Mouse (Mus musculus) embryonic facial prominence, embryonic 11.5 days (tissue): Measurements from ENCODE around the gene Ftsj3. TPM values are rescaled to one million over a fixed set of nuclear protein-coding genes. Genes with fewer than 3 reads are reported as not detected.
"Not testable (repeated sequence)": the region's sequence is repeated elsewhere in the genome, so short reads cannot be mapped to it uniquely, and the experiment has no call there.

Experiments used
- ATAC-seq: fragments of 200-750 bp; cut with Nextera tagmentation; replicated peaks from 2 replicates; pipeline ENCODE4 v1.8.0; 2017; ENCODE audit warnings: low read depth; ENCODE audit not compliant: insufficient number of reproducible peaks, low FRiP score, low TSS enrichment
- DNase-seq: peaks from one replicate; pipeline ENCODE4 v3.0.0-alpha.2; 2015; ENCODE audit warnings: low spot score
- H3K27ac ChIP-seq: fragments of 300-500 bp; sonication (generic); replicated peaks from 2 replicates; pipeline ENCODE4 v1.5.1; 2014; ENCODE audit warnings: mild to moderate bottlenecking, low read depth, low read length, control low read depth
- H3K27me3 ChIP-seq: fragments of 300-500 bp; sonication (generic); 2 replicates; pipeline ENCODE4 v1.6.1; 2014; ENCODE audit warnings: mild to moderate bottlenecking, low read length, moderate library complexity, mixed read lengths; ENCODE audit not compliant: control insufficient read depth, insufficient read depth
- H3K36me3 ChIP-seq: fragments of 300-500 bp; sonication (generic); replicated peaks from 2 replicates; pipeline ENCODE4 v1.6.1; 2014; ENCODE audit warnings: low read depth, mild to moderate bottlenecking, low read length, moderate library complexity, mixed read lengths; ENCODE audit not compliant: control insufficient read depth, insufficient read depth
- H3K4me1 ChIP-seq: fragments of 300-500 bp; sonication (generic); 2 replicates; pipeline ENCODE4 v1.6.1; 2014; ENCODE audit warnings: low read length, mixed read lengths; ENCODE audit not compliant: control insufficient read depth, insufficient read depth
- H3K4me2 ChIP-seq: fragments of 300-500 bp; sonication (generic); 2 replicates; pipeline ENCODE4 v1.6.1; 2014; ENCODE audit warnings: low read depth, mild to moderate bottlenecking, control low read depth, low read length, moderate library complexity
- H3K4me3 ChIP-seq: fragments of 300-500 bp; sonication (generic); 2 replicates; pipeline ENCODE4 v1.5.1; 2014; ENCODE audit warnings: low read depth, low read length, control low read depth
- H3K9ac ChIP-seq: fragments of 300-500 bp; sonication (generic); replicated peaks from 2 replicates; pipeline ENCODE4 v1.6.1; 2014; ENCODE audit warnings: mild to moderate bottlenecking, control low read depth, low read length
- H3K9me3 ChIP-seq: fragments of 300-500 bp; sonication (generic); replicated peaks from 2 replicates; pipeline ENCODE4 v1.6.1; 2016; ENCODE audit warnings: mild to moderate bottlenecking, low read length, inconsistent platforms, mixed read lengths; ENCODE audit not compliant: control insufficient read depth
- WGBS: fragments of 180-500 bp; shearing (Covaris S2); extraction: QIAGEN DNeasy Blood & Tissue Kit; methylation state at CpG from one replicate; pipeline ENCODE4 v1.1.7; 2014; 5-methylcytosine and 5-hydroxymethylcytosine counted together
- polyA plus RNA-seq: library from polyadenylated mRNA; unstranded; fragments of >200 nt; fragmentation: Nextera tagmentation; extraction: Ambion mirVana; gene quantifications from 2 replicates; pipeline ENCODE4 v1.2.1, GENCODE M21; 2014

Gene Ftsj3
- polyA plus RNA-seq, 1 experiment from 2014 or later = 80.5 TPM

GRCm38 (mm10) chr11:106254767-106255166, 1.1 kb downstream of the Ftsj3 start:
- Histone ChIP-seq H3K4me1 (0 out of 2 replicates have a peak, but pooled peaks cover 2% of the 10 kb centered on the region), H3K9me3 (no peaks in the 10 kb centered on the region), H3K4me2 (peak overlapping the region; percentile 90), H3K27me3 (no peaks in the 10 kb centered on the region), H3K27ac (no peak overlapping the region), H3K4me3 (peak overlapping the region; percentile 59), H3K9ac (no peak overlapping the region), H3K36me3 (peaks cover 17% of the 10 kb centered on the region)
- ATAC-seq (no peak), DNase-seq (no peak)
- WGBS = 21% methylated on average over 2 of the region's 2 CpGs

GRCm38 (mm10) chr11:106249326-106249725, 6.6 kb downstream of the Ftsj3 start:
- ATAC-seq (no peak), DNase-seq (no peak)
- H3K27me3 ChIP-seq = no peaks in the 10 kb centered on the region
- H3K9me3 ChIP-seq = 0 out of 2 replicates have a peak, but pooled peaks cover 3% of the 10 kb centered on the region
- peaks cover 34% of the 10 kb centered on the region for H3K36me3 ChIP-seq
- H3K4me2 ChIP-seq = no peak overlapping the region
- no peak overlapping the region for H3K27ac ChIP-seq
- WGBS = 82% methylated on average over 7 of the region's 7 CpGs
- no peak overlapping the region for H3K9ac ChIP-seq
- H3K4me3 ChIP-seq = no peak overlapping the region
- H3K4me1 ChIP-seq = no peaks in the 10 kb centered on the region

GRCm38 (mm10) chr11:106246834-106247233, 9.0 kb downstream of the Ftsj3 start:
- Histone ChIP-seq H3K4me3 (no peak overlapping the region), H3K27ac (no peak overlapping the region), H3K27me3 (no peaks in the 10 kb centered on the region), H3K9ac (no peak overlapping the region), H3K4me2 (no peak overlapping the region), H3K9me3 (0 out of 2 replicates have a peak, but pooled peaks cover 3% of the 10 kb centered on the region), H3K4me1 (no peaks in the 10 kb centered on the region), H3K36me3 (peaks cover 34% of the 10 kb centered on the region)
- whole genome bisulfite sequencing = 94% methylated on average over 1 of the region's 1 CpGs
- DNase-seq (no peak), ATAC-seq (no peak)

- not testable (repeated sequence) for H3K27me3 ChIP-seq, H3K27ac ChIP-seq, H3K4me1 ChIP-seq, ATAC-seq, DNase-seq, H3K4me2 ChIP-seq, H3K4me3 ChIP-seq, H3K9ac ChIP-seq, H3K9me3 ChIP-seq
- H3K36me3 ChIP-seq = peaks cover 12% of the 10 kb centered on the region
- WGBS = 78% methylated on average over 8 of the region's 8 CpGs
These were observed 21.9 kb downstream of the Ftsj3 start for GRCm38 (mm10) chr11:106233978-106234377.

- Histone ChIP-seq H3K9ac (no peak overlapping the region), H3K27me3 (no peaks in the 10 kb centered on the region), H3K36me3 (no peaks in the 10 kb centered on the region), H3K4me2 (no peak overlapping the region), H3K4me1 (no peaks in the 10 kb centered on the region), H3K9me3 (no peaks in the 10 kb centered on the region), H3K27ac (no peak overlapping the region), H3K4me3 (no peak overlapping the region)
- no peak for ATAC-seq
- 92% methylated on average over 3 of the region's 3 CpGs for WGBS
- DNase-seq = no peak
These were observed 35.3 kb downstream of the Ftsj3 start for GRCm38 (mm10) chr11:106220603-106221002.

- Histone ChIP-seq H3K9ac (peak within 1 kb of the TSS; percentile 98), H3K4me2 (peak within 1 kb of the TSS; percentile 44), H3K27me3 (no peaks in the 10 kb centered on the region), H3K36me3 (no peaks in the 10 kb centered on the region), H3K9me3 (no peaks in the 10 kb centered on the region), H3K27ac (peak within 1 kb of the TSS; percentile 89), H3K4me3 (peak within 1 kb of the TSS; percentile 97), H3K4me1 (no peaks in the 10 kb centered on the region)
- DNase-seq (peak; percentile 98), ATAC-seq (peak; percentile 93)
- WGBS = under 1% methylated on average over 69 of the region's 70 CpGs
These were observed 39.0 kb downstream of the Ftsj3 start, which contains the start of gene Ddx42 for GRCm38 (mm10) chr11:106216730-106217490. Gene Ddx42, plus strand, starts transcription at chr11:106216926.

- ATAC-seq (peak; percentile 98), DNase-seq (peak; percentile 98)
- Histone ChIP-seq H3K27me3 (no peaks in the 10 kb centered on the region), H3K36me3 (peaks cover under 1% of the 10 kb centered on the region), H3K4me2 (peak within 1 kb of the TSS; percentile 44), H3K4me1 (no peaks in the 10 kb centered on the region), H3K9ac (peak within 1 kb of the TSS; percentile 98), H3K9me3 (no peaks in the 10 kb centered on the region), H3K27ac (peak within 1 kb of the TSS; percentile 89), H3K4me3 (peak within 1 kb of the TSS; percentile 97)
- under 1% methylated on average over 46 of the region's 46 CpGs for WGBS
These were observed 39.8 kb downstream of the Ftsj3 start, which contains the start of gene Ccdc47 for GRCm38 (mm10) chr11:106215927-106216729. Gene Ccdc47, minus strand, starts transcription at chr11:106216344.
